Mouse (Mus musculus): ENCODE measurements around the gene Gm49378. TPM values are rescaled to one million over a fixed set of nuclear protein-coding genes. Genes with fewer than 3 reads are reported as not detected.
A peak's percentile ranks its signal among the peaks of the same experiment; 100 is the strongest.

Gene Gm49378
- total RNA-seq, 2 experiments from 2014 or later = 1.1 to 2.3 TPM

DNA sequence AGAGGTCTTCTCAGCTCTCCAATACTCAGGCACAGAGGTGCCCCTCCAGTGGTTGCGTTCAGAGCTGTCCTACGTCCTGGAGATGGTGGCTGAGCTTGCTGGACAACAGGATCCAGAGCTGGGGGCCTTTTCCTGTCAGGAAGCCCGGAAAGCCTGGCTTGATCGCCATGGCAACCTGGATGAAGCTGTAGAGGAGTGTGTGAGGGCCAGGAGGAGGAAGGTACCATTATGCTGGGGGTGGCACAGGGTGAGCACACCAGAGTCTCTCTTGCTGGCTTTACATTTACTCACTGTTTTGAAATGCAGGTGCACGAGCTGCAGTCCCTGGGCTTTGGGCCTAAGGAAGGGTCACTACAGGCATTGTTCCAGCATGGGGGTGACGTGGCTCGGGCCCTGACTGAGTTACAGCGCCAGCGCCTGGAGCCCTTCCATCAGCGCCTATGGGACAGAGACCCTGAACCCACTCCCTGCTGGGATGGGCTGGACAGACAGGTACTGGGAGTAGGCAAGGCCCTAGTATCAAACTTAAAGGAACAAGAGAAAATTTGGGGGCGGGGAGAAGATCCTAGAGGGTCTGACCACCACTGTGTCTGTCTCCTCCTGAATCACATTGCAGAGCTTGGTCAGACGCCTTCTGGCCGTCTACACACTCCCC, 41.5 kb downstream of the Gm49378 start:
- intact Hi-C loops (cut with DNase I) = no loop called here
- TF ChIP-seq CTCF (IDR thresholded peaks at IDR 0.05) = no peak
- H3K4me3 ChIP-seq = no peak overlapping the region
- DNase-seq = no peak
- H3K27ac ChIP-seq = no peak overlapping the region

DNA sequence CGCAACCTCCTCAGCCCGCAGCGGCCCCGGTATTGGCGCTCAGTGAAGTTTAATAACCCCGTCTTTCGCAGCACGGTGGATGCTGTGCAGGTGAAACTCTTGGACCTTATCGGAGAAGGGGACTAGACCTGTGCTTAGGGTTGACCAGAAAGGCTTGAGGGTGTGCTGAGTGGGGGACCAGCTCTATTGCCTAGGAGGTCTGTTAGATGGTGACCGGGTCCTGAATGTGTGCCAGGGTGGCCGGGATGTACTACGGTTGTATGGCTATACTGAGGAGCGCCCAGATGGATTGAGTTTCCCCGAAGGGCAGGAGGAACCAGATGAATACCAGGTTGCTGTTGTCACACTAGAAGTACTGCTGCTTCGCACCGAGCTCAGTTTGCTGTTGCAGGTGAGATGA, 45.5 kb downstream of the Gm49378 start:
- H3K4me3 ChIP-seq = peak overlapping the region; percentile 74
- intact Hi-C loops (cut with DNase I) = no loop called here
- H3K27ac ChIP-seq = peak overlapping the region; percentile 98
- no peak for TF ChIP-seq CTCF (IDR thresholded peaks at IDR 0.05)
- peak; percentile 53 for DNase-seq

DNA sequence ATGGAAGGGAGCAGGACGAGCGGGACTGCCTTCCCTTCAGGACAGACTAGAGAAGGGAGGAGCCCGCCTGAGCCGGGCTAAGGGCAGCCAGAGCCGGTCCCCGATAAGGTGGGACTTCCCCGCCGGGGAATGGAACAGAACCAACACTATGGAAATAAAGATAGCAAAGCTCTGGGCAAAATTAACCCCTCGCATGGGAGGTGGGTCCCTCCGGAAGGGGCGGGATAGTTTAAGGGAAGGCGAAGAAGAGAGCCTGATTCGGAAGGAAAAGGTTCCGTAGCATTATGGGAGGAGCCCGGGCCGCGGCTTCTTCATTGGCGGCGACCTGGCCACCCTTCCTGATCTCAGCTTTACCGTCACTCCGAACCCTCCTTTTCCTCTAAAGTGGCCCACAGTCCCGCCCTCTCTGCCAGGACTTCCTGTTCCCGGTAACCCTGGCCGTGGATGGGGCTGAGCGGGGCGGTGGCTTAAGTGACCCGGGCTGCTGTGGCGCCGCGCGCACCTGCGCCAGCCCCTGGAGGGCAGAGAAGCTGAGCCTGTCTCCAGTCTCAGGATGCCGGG, 46.3 kb downstream of the Gm49378 start, which contains the start of gene Rnf31:
Gene Rnf31, plus strand, starts transcription at position 378 of the 561 bp plus-strand sequence.
- Histone ChIP-seq H3K27ac (peak within 1 kb of the TSS; percentile 98), H3K4me3 (peak within 1 kb of the TSS; percentile 74)
- intact Hi-C loops (cut with DNase I) = loop anchor here (1.0 kb wide), 2 partner anchors 16 to 80 kb away; partner anchors contain the start of genes Fitm1 and Gmpr2
- TF ChIP-seq CTCF (IDR thresholded peaks at IDR 0.05) = no peak
- peak; percentile 97 for DNase-seq

DNA sequence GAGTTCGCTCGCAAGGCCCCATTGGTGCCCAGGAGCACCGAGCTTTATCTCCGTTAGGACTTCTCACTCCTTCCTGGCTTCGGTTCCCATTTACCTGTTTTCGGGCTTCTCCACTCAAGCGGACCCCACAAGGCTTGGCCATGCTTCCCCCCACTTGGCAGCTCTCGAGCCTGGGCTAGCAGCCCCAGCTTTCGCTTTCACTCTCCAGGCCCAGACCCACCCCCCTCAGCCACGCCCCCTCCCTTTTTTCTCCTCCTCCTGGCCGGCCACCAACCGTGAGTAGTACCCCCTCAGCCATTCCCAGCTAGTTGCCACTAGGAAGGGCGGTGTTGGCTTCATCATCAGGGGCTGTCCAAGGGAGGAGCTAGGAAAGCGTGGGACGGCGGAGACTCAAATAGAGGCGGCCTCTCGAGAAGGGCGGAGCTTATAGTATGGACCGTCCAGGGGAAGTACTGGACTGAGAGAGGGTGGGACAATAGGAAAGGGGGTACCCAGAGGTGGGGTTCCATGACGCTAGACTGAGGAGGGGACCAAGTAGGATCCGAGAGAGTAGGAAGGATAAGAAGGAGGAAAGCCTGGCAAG, 46.9 kb downstream of the Gm49378 start, which contains the start of gene Psme2:
Gene Psme2, minus strand, starts transcription at position 366 of the 583 bp plus-strand sequence.
- no peak for TF ChIP-seq CTCF (IDR thresholded peaks at IDR 0.05)
- intact Hi-C loops (cut with DNase I) = loop anchor here (1.0 kb wide), 2 partner anchors 16 to 80 kb away; partner anchors contain the start of genes Fitm1 and Gmpr2

DNA sequence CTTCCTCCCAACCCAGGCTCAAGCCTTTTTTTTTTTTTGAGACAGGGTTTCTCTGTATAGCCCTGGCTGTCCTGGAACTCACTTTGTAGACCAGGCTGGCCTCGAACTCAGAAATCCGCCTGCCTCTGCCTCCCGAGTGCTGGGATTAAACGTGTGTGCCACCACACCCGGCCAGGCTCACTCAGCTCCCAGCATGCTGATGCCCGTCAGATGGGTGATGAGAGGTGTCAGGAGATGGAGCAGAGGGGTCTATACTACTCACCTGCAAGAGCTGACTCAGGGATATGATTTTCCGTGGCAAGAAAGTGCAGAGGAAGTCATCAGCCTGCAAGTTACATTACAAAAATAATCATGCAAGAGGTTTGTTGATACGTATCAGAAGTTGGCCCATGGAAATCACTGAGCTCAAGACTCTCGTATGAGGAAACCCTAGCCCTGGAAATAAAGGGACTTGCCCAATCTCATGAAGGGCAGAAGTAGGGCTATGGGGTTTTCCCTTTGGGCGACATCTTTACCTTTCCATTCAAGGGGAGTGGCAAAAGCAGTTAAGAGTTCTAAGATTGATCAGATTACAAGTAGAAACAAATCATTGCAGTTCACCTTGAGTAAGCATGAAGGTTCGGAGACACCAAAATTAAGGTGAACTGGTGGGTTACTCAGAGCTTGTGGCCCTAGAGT, 47.8 kb downstream of the Gm49378 start:
- no peak for TF ChIP-seq CTCF (IDR thresholded peaks at IDR 0.05)
- no peak for DNase-seq
- intact Hi-C loops (cut with DNase I) = no loop called here
- Histone ChIP-seq H3K4me3 (peak overlapping the region; percentile 74), H3K27ac (peak overlapping the region; percentile 98)

More for the DNA sequence above, 46.9 kb downstream of the Gm49378 start, which contains the start of gene Psme2:
- Histone ChIP-seq H3K27ac (peak within 1 kb of the TSS; percentile 98), H3K4me3 (peak within 1 kb of the TSS; percentile 74)
- DNase-seq = peak; percentile 96

DNA sequence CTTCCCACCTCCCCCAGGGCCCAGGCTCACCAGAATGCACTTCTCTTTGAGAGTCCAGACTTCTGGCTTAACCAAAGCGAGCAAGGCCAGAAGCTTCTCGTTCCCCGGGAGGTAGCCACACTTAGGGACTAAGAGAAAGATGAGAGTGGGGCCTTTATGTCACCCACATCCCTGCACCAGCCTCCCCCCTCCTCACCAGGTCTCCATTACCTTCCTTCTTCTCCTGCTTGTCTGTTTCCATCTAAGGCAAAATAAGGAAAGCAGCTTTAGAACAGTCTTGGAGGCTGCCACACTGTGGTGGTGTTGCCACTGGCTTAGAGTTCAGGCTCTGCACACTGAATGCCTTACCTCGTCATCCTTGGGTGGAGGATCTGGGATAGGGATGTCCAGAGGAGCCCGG, 48.4 kb downstream of the Gm49378 start:
- Histone ChIP-seq H3K4me3 (no peak overlapping the region), H3K27ac (no peak overlapping the region)
- DNase-seq = no peak
- intact Hi-C loops (cut with DNase I) = no loop called here
- no peak for TF ChIP-seq CTCF (IDR thresholded peaks at IDR 0.05)

DNA sequence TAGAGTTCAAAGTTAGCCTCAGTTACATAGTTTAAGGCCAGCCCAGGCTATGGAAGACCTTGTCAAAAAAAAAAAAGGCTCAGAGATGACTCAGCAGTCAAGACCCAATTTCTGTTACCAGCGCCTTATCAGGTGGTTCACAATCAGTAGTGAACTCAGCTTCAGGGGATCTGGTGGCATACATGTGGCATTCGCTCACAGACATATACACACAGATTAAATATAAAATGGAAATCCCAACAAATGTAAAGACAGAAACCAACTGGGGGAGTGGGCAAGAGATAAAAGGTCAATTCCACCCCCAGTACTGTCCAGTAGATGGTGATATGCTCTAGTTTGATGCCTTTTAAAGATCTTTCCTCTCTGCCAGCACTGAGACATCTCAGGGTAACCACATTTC, 51.5 kb downstream of the Gm49378 start:
- intact Hi-C loops (cut with DNase I) = no loop called here
- TF ChIP-seq CTCF (IDR thresholded peaks at IDR 0.05) = no peak
- no peak for DNase-seq
- Histone ChIP-seq H3K27ac (peak overlapping the region; percentile 90), H3K4me3 (no peak overlapping the region)

DNA sequence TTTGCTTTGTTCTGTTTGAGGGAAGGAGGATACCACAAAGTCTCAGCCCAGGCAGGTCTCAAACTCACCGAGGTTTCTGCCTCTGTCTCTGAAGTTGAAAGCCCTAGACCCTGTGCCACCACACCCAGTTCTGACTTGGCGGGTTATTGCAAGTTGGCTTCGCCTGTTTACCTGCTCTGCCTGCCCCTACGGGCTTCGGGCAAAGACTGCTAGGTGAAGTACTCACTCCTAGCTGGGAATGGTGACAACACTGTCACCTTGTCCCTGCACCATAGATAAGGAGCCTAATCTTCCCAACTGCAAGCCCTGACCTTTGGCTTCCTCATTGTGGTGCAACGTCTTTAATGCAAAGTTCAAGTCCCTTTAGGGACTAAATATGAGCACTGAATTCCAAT, 52.1 kb downstream of the Gm49378 start:
- TF ChIP-seq CTCF (IDR thresholded peaks at IDR 0.05) = no peak
- Histone ChIP-seq H3K4me3 (peak overlapping the region; percentile 92), H3K27ac (peak overlapping the region; percentile 90)
- no peak for DNase-seq
- intact Hi-C loops (cut with DNase I) = no loop called here

DNA sequence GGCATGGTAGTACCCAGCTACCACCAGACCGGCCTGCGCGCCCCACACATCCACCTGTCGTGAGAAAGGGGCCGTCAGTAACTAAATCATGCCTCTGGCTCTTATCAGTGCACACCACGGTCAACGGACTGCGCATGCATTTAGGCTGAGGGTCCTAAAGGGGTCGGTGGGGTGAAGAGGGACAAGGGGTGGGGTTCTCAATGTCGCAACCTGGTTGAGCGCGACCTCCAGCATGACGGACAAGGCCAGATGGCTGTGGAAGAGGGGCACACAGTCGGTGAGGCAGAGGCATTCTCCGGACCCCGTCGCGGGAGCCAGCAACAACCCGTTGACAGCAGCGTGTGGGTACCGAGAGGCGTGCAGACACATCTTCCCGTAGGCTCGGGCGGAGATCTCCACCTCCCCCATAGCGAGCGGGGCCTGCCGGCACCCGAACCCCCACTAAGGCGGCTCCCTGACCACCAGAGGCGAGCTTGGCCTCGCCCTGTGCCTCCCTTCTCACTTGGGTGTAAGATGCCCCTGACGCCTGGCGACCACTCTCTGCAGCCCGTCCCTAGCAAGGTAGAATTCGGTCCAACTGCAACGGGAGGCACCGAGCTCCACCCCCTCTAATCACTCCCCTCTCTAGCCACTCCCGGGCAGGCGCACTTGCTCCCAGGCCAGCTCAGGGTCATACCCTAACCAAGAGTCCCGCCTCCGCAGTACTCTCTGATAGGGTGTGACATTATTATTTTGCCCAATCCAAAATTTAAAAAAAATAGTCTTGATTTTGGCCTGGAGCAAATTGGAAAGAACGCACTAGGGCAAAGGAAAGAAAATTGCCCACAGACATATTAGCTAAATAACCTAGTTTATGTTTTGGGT, 52.8 kb downstream of the Gm49378 start, which contains the start of gene Emc9:
Gene Emc9, minus strand, starts transcription at position 601 of the 864 bp plus-strand sequence.
- Histone ChIP-seq H3K4me3 (peak within 1 kb of the TSS; percentile 92), H3K27ac (peak within 1 kb of the TSS; percentile 90)
- intact Hi-C loops (cut with DNase I) = no loop called here
- peak; percentile 92 for DNase-seq
- no peak for TF ChIP-seq CTCF (IDR thresholded peaks at IDR 0.05)

DNA sequence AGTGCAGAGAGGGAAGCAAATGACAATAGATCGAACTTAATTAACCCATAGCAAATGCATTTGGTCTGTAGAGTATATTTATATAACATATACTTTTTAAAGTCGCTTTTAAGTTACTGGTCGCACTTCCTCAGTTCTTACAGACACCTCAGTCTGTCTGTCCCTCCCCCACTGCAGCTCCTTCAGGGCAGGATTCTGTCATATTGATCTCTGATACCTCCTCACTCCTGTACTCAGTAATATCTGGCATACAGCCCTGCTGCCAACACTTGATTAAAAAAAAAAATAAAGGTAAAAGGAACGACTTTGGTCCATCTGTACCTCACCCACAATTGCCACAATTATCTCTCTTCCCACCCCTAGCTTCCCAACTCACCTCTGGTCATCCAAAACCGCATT, 53.4 kb downstream of the Gm49378 start:
- TF ChIP-seq CTCF (IDR thresholded peaks at IDR 0.05) = no peak
- intact Hi-C loops (cut with DNase I) = no loop called here
- DNase-seq = no peak
- peak overlapping the region; percentile 90 for H3K27ac ChIP-seq
- H3K4me3 ChIP-seq = peak overlapping the region; percentile 92

DNA sequence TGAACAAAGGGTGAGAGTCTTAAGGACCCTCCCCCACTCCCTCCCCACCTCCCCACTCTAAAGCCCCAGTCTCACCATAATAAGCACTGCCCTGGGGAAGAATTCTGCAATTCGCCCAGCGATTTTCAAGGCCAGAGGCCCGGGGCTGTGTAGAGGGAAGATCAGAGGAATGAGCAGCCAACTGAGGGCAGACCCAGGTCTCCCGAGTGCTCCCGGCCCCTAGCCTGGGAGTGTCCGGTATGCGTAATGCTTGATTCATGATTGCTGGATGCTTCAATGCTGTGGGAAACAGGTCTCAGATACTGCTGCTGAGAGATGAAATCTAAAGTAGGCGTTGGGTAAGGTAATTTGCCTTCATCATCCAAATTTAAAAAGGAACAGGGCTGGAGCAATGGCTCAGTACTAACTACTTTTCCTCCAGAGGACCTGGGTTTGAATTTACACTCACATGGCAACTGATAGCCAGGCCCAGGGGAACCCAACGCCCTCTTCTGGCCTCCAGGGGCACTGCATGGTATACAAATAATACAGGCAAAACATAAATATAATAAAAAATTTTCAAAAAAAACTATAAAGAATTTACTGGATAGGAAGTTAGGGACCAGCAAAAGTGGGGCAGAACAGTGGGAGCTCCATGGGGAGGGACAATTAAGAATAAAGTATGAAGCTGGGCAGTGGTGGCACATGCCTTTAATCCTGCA, 55.6 kb downstream of the Gm49378 start:
- Histone ChIP-seq H3K27ac (peak overlapping the region; percentile 16; the same call in 1 of the 2 replicates), H3K4me3 (no peak overlapping the region)
- TF ChIP-seq CTCF (IDR thresholded peaks at IDR 0.05) = peak; percentile 60
- no peak for DNase-seq
- intact Hi-C loops (cut with DNase I) = no loop called here
